Mouse (Mus musculus) hindbrain, embryonic 11.5 days (tissue): ENCODE measurements around the gene D930007J09Rik. TPM values are rescaled to one million over a fixed set of nuclear protein-coding genes. Genes with fewer than 3 reads are reported as not detected.

Experiments used
- ATAC-seq: fragments of 200-750 bp; cut with Nextera tagmentation; 2 replicates; pipeline ENCODE4 v1.8.0; 2017; ENCODE audit warnings: mild to moderate bottlenecking, moderate TSS enrichment, moderate library complexity; ENCODE audit not compliant: low FRiP score
- DNase-seq: peaks from one replicate; pipeline ENCODE4 v3.0.0-alpha.2; 2015; ENCODE audit warnings: low spot score
- H3K27ac ChIP-seq: fragments of 300-500 bp; sonication (generic); 2 replicates; pipeline ENCODE4 v1.5.1; 2014; ENCODE audit warnings: mild to moderate bottlenecking, low read depth, low read length
- H3K27me3 ChIP-seq: fragments of 300-500 bp; sonication (generic); 2 replicates; pipeline ENCODE4 v1.6.1; 2014; ENCODE audit warnings: mild to moderate bottlenecking, low read length, moderate library complexity, mixed read lengths; ENCODE audit not compliant: control insufficient read depth, insufficient read depth
- H3K36me3 ChIP-seq: fragments of 300-500 bp; sonication (generic); 2 replicates; pipeline ENCODE4 v1.6.1; 2014; ENCODE audit warnings: mild to moderate bottlenecking, low read length, moderate library complexity, mixed read lengths; ENCODE audit not compliant: control insufficient read depth, insufficient read depth
- H3K4me1 ChIP-seq: fragments of 300-500 bp; sonication (generic); replicated peaks from 2 replicates; pipeline ENCODE4 v1.6.1; 2014; ENCODE audit warnings: low read length, mixed read lengths; ENCODE audit not compliant: control insufficient read depth, insufficient read depth
- H3K4me2 ChIP-seq: fragments of 300-500 bp; sonication (generic); replicated peaks from 2 replicates; pipeline ENCODE4 v1.6.1; 2014; ENCODE audit warnings: mild to moderate bottlenecking, low read depth, low read length
- H3K4me3 ChIP-seq: fragments of 300-500 bp; sonication (generic); 2 replicates; pipeline ENCODE4 v1.5.1; 2014; ENCODE audit warnings: low read depth, low read length
- H3K9ac ChIP-seq: fragments of 300-500 bp; sonication (generic); 2 replicates; pipeline ENCODE4 v1.6.1; 2014; ENCODE audit warnings: low read depth, low read length
- H3K9me3 ChIP-seq: fragments of 300-500 bp; sonication (generic); 2 replicates; pipeline ENCODE4 v1.6.1; 2016; ENCODE audit warnings: low read length; ENCODE audit not compliant: control insufficient read depth
- WGBS: fragments of 180-500 bp; shearing (Covaris S2); extraction: QIAGEN DNeasy Blood & Tissue Kit; methylation state at CpG from one replicate; pipeline ENCODE4 v1.1.7; 2014; 5-methylcytosine and 5-hydroxymethylcytosine counted together
- polyA plus RNA-seq: library from polyadenylated mRNA; unstranded; fragments of >200 nt; fragmentation: Nextera tagmentation; extraction: Ambion mirVana; gene quantifications from 2 replicates; pipeline ENCODE4 v1.2.1, GENCODE M21; 2014

Gene D930007J09Rik
- polyA plus RNA-seq = not detected in 2 replicates

DNA sequence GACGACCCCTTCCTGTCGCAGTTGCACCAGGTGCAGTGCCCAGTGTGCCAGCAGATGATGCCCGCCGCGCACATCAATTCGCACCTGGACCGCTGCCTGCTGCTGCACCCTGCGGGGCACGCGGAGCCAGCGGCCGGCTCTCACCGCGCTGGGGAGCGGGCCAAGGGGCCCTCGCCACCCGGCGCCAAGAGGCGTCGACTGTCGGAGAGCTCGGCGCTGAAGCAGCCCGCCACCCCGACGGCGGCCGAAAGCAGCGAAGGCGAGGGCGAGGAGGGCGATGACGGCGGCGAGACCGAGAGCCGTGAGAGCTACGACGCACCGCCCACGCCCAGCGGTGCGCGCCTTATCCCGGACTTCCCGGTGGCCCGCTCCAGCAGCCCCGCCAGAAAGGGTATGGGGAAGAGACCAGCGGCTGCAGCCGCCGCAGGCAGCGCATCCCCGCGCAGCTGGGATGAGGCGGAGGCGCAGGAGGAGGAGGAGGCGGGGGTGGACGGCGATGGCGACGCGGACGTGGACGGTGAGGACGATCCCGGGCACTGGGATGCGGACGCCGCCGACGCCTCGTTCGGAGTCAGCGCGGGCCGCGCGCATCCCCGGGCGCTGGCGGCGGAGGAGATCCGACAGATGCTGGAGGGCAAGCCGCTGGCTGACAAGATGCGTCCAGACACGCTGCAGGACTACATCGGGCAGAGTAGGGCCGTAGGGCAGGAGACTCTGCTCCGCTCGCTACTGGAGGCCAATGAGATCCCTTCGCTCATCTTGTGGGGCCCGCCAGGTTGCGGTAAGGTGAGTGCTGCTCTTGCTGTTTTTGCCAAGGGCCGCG is at the start of gene D930007J09Rik:
D930007J09Rik (minus strand) TSS at position 591 of the 823 bp plus-strand sequence.
- H3K4me1 ChIP-seq = no peaks in the 10 kb centered on the region
- under 1% methylated on average over 89 of the region's 95 CpGs for WGBS
- no peaks in the 10 kb centered on the region for H3K9me3 ChIP-seq
- ATAC-seq (peak; percentile 63), DNase-seq (peak; percentile 70)
- peak within 1 kb of the TSS; percentile 60 for H3K27ac ChIP-seq
- H3K36me3 ChIP-seq = no peaks in the 10 kb centered on the region
- H3K27me3 ChIP-seq = no peaks in the 10 kb centered on the region
- peak within 1 kb of the TSS; percentile 78 for H3K9ac ChIP-seq
- peak within 1 kb of the TSS; percentile 79 for H3K4me3 ChIP-seq
- H3K4me2 ChIP-seq = peak within 1 kb of the TSS; percentile 83

DNA sequence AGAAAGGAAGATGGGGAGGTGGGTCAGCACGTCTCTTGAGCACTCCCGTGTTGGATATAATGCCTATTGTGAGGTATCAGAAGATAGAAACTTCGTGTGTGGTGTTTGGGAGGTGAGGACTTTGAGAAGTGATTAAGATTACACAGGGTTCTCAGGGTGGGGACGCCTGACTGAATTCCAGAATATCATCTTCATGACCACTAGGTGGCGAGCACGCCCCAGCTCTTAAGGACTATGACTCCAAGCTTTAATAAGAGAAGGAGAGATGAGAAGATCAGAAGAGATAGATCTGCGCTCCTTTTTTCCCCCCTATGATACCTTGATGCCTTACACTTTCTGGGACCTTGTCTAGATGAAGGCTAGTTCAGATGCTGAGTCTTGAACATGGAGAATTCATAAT is 49.3 kb upstream of the D930007J09Rik start:
- no peak overlapping the region for H3K27ac ChIP-seq
- no peak overlapping the region for H3K9ac ChIP-seq
- no peaks in the 10 kb centered on the region for H3K9me3 ChIP-seq
- H3K4me2 ChIP-seq = no peak overlapping the region
- ATAC-seq (peak; percentile 71; the same call in 1 of the 2 replicates), DNase-seq (peak; percentile 69)
- no peaks in the 10 kb centered on the region for H3K27me3 ChIP-seq
- no peaks in the 10 kb centered on the region for H3K36me3 ChIP-seq
- 12% methylated on average over 7 of the region's 7 CpGs for WGBS
- no peaks in the 10 kb centered on the region for H3K4me1 ChIP-seq
- H3K4me3 ChIP-seq = no peak overlapping the region

DNA sequence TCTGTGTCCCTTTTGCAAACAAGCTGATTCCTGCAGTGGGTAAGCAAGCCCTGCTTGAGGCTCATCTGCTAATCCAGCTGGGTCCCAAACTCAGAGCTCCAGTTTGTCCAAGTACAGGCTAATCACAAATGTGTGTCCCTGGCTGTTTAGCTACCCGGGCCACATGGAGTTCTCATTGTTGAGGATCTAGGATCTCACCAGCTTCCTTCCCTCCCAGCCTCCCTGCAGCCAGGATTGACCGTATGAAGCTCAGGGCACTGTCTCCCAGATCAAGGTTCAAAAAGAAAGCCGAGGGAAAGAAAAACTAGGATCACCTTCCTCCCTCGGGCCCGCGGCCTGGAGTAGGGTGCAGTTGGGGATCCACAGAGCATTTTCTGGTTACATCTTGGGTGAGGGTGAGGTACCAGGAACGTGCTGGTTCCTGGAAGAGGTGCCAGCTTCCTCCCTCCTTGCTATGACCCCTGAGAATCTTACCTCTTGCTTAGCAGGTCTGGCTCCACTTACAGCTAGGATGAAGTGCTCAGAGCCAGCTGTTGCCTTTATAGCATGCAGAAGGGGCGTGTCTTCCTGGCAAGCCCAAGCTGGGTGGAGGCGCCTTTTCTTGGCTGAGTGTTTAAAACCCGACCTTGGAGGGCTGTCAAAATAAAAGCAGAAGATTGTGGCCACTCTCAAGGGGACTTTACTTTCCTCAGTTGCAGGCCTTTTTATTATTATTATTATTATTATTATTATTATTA is 48.2 kb upstream of the D930007J09Rik start, which contains the start of gene Serpinb1a:
Serpinb1a (minus strand) TSS at position 518 of the 737 bp plus-strand sequence.
- no peak for ATAC-seq
- Histone ChIP-seq H3K4me2 (no peak within 1 kb of the TSS), H3K4me3 (no peak within 1 kb of the TSS), H3K27ac (no peak within 1 kb of the TSS), H3K27me3 (no peaks in the 10 kb centered on the region), H3K9me3 (no peaks in the 10 kb centered on the region), H3K36me3 (no peaks in the 10 kb centered on the region), H3K9ac (no peak within 1 kb of the TSS), H3K4me1 (no peaks in the 10 kb centered on the region)
- 72% methylated on average over 10 of the region's 10 CpGs for WGBS
- DNase-seq = no peak

DNA sequence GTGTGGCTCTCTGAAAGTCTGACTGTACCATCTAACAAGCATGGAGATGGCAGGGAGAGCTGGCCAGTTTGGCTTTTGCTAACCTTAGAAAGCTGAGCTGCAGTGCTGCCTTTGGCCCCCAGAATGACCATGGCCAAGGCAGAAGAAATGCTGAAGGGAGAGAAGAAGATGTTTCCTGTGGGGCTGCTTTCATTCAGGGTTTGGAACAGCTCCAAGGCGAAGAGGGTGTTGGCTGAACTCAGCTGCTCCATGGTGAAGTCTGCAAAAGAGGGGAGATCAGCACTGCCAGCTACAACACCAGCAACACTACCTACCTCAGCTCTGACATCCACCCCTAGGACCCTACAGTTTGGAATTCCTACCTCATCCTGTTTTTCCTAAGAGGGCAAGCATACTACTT is 47.5 kb upstream of the D930007J09Rik start:
- no peak for ATAC-seq
- H3K36me3 ChIP-seq = no peaks in the 10 kb centered on the region

DNA sequence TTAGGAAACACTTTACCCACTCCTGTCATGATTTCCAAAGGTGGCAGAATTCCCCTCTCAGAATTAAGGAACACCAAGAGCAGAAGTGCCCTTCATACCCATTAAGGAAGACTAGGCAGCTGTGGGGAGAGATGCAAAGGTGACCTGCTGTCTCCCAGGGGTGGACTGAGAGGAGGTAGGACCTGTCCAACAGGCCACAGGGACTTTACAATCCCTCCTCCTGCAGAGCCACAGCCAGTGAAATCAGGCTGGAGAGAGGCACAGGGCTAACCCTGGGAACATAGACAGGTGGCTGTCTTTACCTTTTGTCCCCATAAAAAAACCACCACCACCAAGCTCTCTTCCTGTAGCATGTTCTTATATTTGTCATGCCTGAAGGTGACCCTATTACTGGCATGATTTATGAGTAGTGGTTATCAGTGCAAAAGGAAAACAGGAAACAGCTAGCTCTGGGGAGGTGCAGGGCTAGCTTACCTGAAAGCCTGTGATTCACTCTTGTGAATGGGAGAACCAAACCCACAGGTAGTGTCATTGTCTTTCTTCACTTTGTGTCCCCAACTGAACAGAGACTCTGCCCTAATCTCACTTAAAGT is 47.0 kb upstream of the D930007J09Rik start:
- no peaks in the 10 kb centered on the region for H3K9me3 ChIP-seq
- ATAC-seq (no peak), DNase-seq (no peak)
- no peak overlapping the region for H3K27ac ChIP-seq
- no peak overlapping the region for H3K4me3 ChIP-seq
- no peak overlapping the region for H3K4me2 ChIP-seq
- no peaks in the 10 kb centered on the region for H3K36me3 ChIP-seq
- H3K4me1 ChIP-seq = no peaks in the 10 kb centered on the region
- H3K27me3 ChIP-seq = no peaks in the 10 kb centered on the region
- H3K9ac ChIP-seq = no peak overlapping the region

More for the DNA sequence above, 47.5 kb upstream of the D930007J09Rik start:
- no peaks in the 10 kb centered on the region for H3K9me3 ChIP-seq
- H3K27me3 ChIP-seq = no peaks in the 10 kb centered on the region
- H3K27ac ChIP-seq = no peak overlapping the region
- no peak for DNase-seq
- H3K4me1 ChIP-seq = no peaks in the 10 kb centered on the region
- H3K9ac ChIP-seq = no peak overlapping the region
- no peak overlapping the region for H3K4me2 ChIP-seq
- no peak overlapping the region for H3K4me3 ChIP-seq
- 69% methylated on average over 1 of the region's 1 CpGs for WGBS

DNA sequence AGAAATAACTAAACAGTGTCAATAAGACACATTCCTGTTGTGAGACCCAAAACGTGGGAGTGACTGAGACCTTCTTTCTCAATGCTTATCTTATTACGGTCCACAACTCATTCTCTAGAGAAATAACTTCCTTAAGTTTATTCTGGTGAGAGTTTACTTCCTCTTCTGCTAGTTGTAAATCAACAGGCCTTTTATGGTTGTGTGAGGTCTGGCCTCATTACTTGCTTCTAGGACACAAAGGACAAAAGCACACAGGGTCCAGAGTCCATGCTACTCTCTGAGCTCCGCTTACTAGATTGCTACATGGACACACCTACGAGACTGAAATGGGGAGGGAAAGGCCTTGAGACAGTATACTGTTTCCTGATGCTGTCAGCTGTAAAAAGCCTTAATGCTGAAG is 46.4 kb upstream of the D930007J09Rik start:
- DNase-seq = no peak
- Histone ChIP-seq H3K4me2 (no peak overlapping the region), H3K9me3 (no peaks in the 10 kb centered on the region), H3K36me3 (no peaks in the 10 kb centered on the region), H3K9ac (no peak overlapping the region), H3K4me1 (no peaks in the 10 kb centered on the region), H3K27me3 (no peaks in the 10 kb centered on the region), H3K4me3 (no peak overlapping the region), H3K27ac (no peak overlapping the region)
- 70% methylated on average over 4 of the region's 4 CpGs for WGBS
- ATAC-seq = no peak

DNA sequence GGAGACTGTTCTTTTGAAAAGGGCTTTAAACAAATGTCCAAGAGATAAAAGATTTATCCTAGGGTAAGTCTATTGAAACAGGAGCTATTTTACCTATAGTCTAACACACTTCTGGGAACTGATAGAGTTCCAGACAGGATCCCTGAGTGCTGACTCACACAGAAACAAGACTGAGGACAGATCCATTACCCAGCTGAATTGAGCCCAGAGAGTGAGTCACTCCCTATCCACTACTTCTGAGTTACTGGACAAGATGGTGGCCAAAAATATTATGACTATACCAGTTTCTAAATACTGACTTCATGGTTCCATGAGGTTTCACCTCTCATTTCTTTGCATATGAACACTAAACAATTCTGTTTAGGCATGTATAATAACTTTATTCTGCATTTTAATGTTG is 43.6 kb upstream of the D930007J09Rik start:
- H3K27ac ChIP-seq = no peak overlapping the region
- H3K4me3 ChIP-seq = no peak overlapping the region
- no peaks in the 10 kb centered on the region for H3K9me3 ChIP-seq
- DNase-seq (no peak), ATAC-seq (no peak)
- H3K4me2 ChIP-seq = no peak overlapping the region
- H3K36me3 ChIP-seq = no peaks in the 10 kb centered on the region
- no peaks in the 10 kb centered on the region for H3K27me3 ChIP-seq
- no peaks in the 10 kb centered on the region for H3K4me1 ChIP-seq
- H3K9ac ChIP-seq = no peak overlapping the region

DNA sequence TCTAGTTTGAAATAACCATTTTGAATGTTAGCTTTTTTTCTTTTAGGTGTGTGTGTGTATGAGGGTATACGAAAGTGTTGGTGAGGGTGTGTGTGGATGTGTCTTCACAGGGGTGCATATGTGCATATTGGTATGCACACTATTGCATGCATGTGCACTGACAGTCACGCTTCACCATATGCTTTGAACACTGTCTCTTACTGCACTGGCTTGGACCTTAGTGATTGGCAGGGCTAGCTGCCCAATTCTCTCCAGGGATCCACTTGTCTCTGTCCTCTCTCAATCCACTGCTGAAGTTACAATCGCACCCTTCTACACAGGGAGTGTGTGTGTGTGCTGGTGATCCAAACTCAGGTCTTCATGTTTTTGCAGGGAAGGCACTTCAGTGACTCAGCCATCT is 38.7 kb upstream of the D930007J09Rik start:
- no peak for ATAC-seq

More for the DNA sequence above, 38.7 kb upstream of the D930007J09Rik start:
- Histone ChIP-seq H3K27me3 (no peaks in the 10 kb centered on the region), H3K9ac (no peak overlapping the region), H3K9me3 (no peaks in the 10 kb centered on the region), H3K4me2 (no peak overlapping the region), H3K4me3 (no peak overlapping the region), H3K4me1 (no peaks in the 10 kb centered on the region), H3K27ac (no peak overlapping the region), H3K36me3 (no peaks in the 10 kb centered on the region)
- no peak for DNase-seq
- 85% methylated on average over 3 of the region's 3 CpGs for WGBS
